Mouse (Mus musculus) liver, embryonic 15.5 days (tissue): ENCODE results near the gene Epas1. TPM values are rescaled to one million over a fixed set of nuclear protein-coding genes. Genes with fewer than 3 reads are reported as not detected.

Source experiments
- ATAC-seq: fragments of 200-750 bp; cut with Nextera tagmentation; 2 replicates; pipeline ENCODE4 v1.8.0; 2017; ENCODE audit warnings: moderate number of reproducible peaks, mild to moderate bottlenecking, moderate library complexity; ENCODE audit not compliant: insufficient read depth
- H3K27ac ChIP-seq: fragments of 300-500 bp; sonication (generic); replicated peaks from 2 replicates; pipeline ENCODE4 v1.5.1; 2015; ENCODE audit warnings: mild to moderate bottlenecking, inconsistent platforms
- H3K27me3 ChIP-seq: fragments of 300-500 bp; sonication (generic); 2 replicates; pipeline ENCODE4 v1.6.1; 2015; ENCODE audit warnings: mild to moderate bottlenecking, inconsistent platforms
- H3K36me3 ChIP-seq: fragments of 300-500 bp; sonication (generic); replicated peaks from 2 replicates; pipeline ENCODE4 v1.6.1; 2015; ENCODE audit warnings: moderate library complexity, mild to moderate bottlenecking, inconsistent platforms
- H3K4me1 ChIP-seq: fragments of 300-500 bp; sonication (generic); replicated peaks from 2 replicates; pipeline ENCODE4 v1.6.1; 2015; ENCODE audit warnings: inconsistent platforms
- H3K4me2 ChIP-seq: fragments of 300-500 bp; sonication (generic); 2 replicates; pipeline ENCODE4 v1.6.1; 2015; ENCODE audit warnings: moderate library complexity, mild to moderate bottlenecking, inconsistent platforms
- H3K4me3 ChIP-seq: fragments of 300-500 bp; sonication (generic); replicated peaks from 2 replicates; pipeline ENCODE4 v1.5.1; 2015; ENCODE audit warnings: mild to moderate bottlenecking, inconsistent platforms
- H3K9ac ChIP-seq: fragments of 300-500 bp; sonication (generic); 2 replicates; pipeline ENCODE4 v1.6.1; 2015; ENCODE audit warnings: moderate library complexity, mild to moderate bottlenecking, inconsistent platforms
- H3K9me3 ChIP-seq: fragments of 300-500 bp; sonication (generic); replicated peaks from 2 replicates; pipeline ENCODE4 v1.6.1; 2016; ENCODE audit warnings: inconsistent platforms
- WGBS: fragments of 180-500 bp; shearing (Covaris S2); methylation state at CpG from one replicate; pipeline ENCODE4 v1.1.7; 2015; ENCODE audit warnings: mixed read lengths; ENCODE audit not compliant: insufficient replicate concordance; 5-methylcytosine and 5-hydroxymethylcytosine counted together
- polyA plus RNA-seq: library from polyadenylated mRNA; unstranded; fragments of >200 nt; fragmentation: Nextera tagmentation; extraction: Ambion mirVana; gene quantifications from 2 replicates; pipeline ENCODE4 v1.2.1, GENCODE M21; 2015

Gene Epas1
- polyA plus RNA-seq, 1 experiment from 2014 or later: 2.6 TPM

- Histone ChIP-seq H3K9ac (no peak overlapping the region), H3K27me3 (no peaks in the 10 kb centered on the region)
- 33% methylated on average over 6 of the region's 6 CpGs for WGBS
Observed at GRCm38 (mm10) chr17:86788316-86788715, 34.8 kb downstream of the Epas1 start.

GRCm38 (mm10) chr17:86791925-86792324, 38.4 kb downstream of the Epas1 start:
- Histone ChIP-seq H3K27me3 (no peaks in the 10 kb centered on the region), H3K4me2 (no peak overlapping the region), H3K36me3 (no peaks in the 10 kb centered on the region), H3K9me3 (no peaks in the 10 kb centered on the region), H3K4me3 (no peak overlapping the region), H3K27ac (no peak overlapping the region), H3K4me1 (no peaks in the 10 kb centered on the region), H3K9ac (no peak overlapping the region)
- 78% methylated on average over 8 of the region's 8 CpGs for WGBS
- no peak for ATAC-seq

More at GRCm38 (mm10) chr17:86788316-86788715, 34.8 kb downstream of the Epas1 start:
- no peaks in the 10 kb centered on the region for H3K36me3 ChIP-seq
- H3K27ac ChIP-seq: no peak overlapping the region
- H3K4me2 ChIP-seq: no peak overlapping the region
- ATAC-seq: no peak
- no peak overlapping the region for H3K4me3 ChIP-seq
- peaks cover 2% of the 10 kb centered on the region; the same call in 1 of the 2 replicates for H3K4me1 ChIP-seq
- no peaks in the 10 kb centered on the region for H3K9me3 ChIP-seq

- Histone ChIP-seq H3K4me2 (no peak overlapping the region), H3K4me3 (no peak overlapping the region), H3K4me1 (peaks cover 7% of the 10 kb centered on the region; the same call in 1 of the 2 replicates), H3K27me3 (no peaks in the 10 kb centered on the region), H3K27ac (no peak overlapping the region), H3K36me3 (no peaks in the 10 kb centered on the region), H3K9me3 (no peaks in the 10 kb centered on the region), H3K9ac (no peak overlapping the region)
- 67% methylated on average over 5 of the region's 5 CpGs for WGBS
- no peak for ATAC-seq
Observed at GRCm38 (mm10) chr17:86795773-86796172, 42.3 kb downstream of the Epas1 start.

GRCm38 (mm10) chr17:86797031-86797430, 43.5 kb downstream of the Epas1 start:
- ATAC-seq: no peak

GRCm38 (mm10) chr17:86798460-86798859, 45.0 kb downstream of the Epas1 start:
- Histone ChIP-seq H3K27ac (no peak overlapping the region), H3K4me3 (no peak overlapping the region), H3K4me1 (peaks cover 9% of the 10 kb centered on the region; the same call in 1 of the 2 replicates), H3K9ac (no peak overlapping the region), H3K9me3 (no peaks in the 10 kb centered on the region), H3K27me3 (no peaks in the 10 kb centered on the region), H3K36me3 (no peaks in the 10 kb centered on the region), H3K4me2 (no peak overlapping the region)
- WGBS: 31% methylated on average over 8 of the region's 8 CpGs
- ATAC-seq: no peak

More at GRCm38 (mm10) chr17:86797031-86797430, 43.5 kb downstream of the Epas1 start:
- 82% methylated on average over 13 of the region's 13 CpGs for WGBS
- Histone ChIP-seq H3K27ac (no peak overlapping the region), H3K9ac (no peak overlapping the region), H3K4me1 (peaks cover 7% of the 10 kb centered on the region; the same call in 1 of the 2 replicates), H3K4me3 (no peak overlapping the region), H3K9me3 (no peaks in the 10 kb centered on the region), H3K36me3 (no peaks in the 10 kb centered on the region), H3K4me2 (no peak overlapping the region), H3K27me3 (no peaks in the 10 kb centered on the region)

- ATAC-seq: no peak
- H3K9me3 ChIP-seq: no peaks in the 10 kb centered on the region
- peaks cover 9% of the 10 kb centered on the region; the same call in 1 of the 2 replicates for H3K4me1 ChIP-seq
- no peaks in the 10 kb centered on the region for H3K27me3 ChIP-seq
- no peaks in the 10 kb centered on the region for H3K36me3 ChIP-seq
- WGBS: 30% methylated on average over 11 of the region's 11 CpGs
- H3K4me2 ChIP-seq: no peak overlapping the region
- H3K27ac ChIP-seq: no peak overlapping the region
- H3K9ac ChIP-seq: no peak overlapping the region
- H3K4me3 ChIP-seq: no peak overlapping the region
Observed at GRCm38 (mm10) chr17:86798951-86799350, 45.5 kb downstream of the Epas1 start.

- 28% methylated on average over 12 of the region's 12 CpGs for WGBS
- no peaks in the 10 kb centered on the region for H3K27me3 ChIP-seq
- no peaks in the 10 kb centered on the region for H3K36me3 ChIP-seq
- H3K9me3 ChIP-seq: no peaks in the 10 kb centered on the region
- no peak for ATAC-seq
- no peak overlapping the region for H3K4me2 ChIP-seq
- no peak overlapping the region for H3K27ac ChIP-seq
- H3K9ac ChIP-seq: no peak overlapping the region
- peaks cover 9% of the 10 kb centered on the region; the same call in 1 of the 2 replicates for H3K4me1 ChIP-seq
- no peak overlapping the region for H3K4me3 ChIP-seq
Observed at GRCm38 (mm10) chr17:86800535-86800934, 47.0 kb downstream of the Epas1 start.

- Histone ChIP-seq H3K27me3 (no peaks in the 10 kb centered on the region), H3K9ac (no peak overlapping the region), H3K9me3 (no peaks in the 10 kb centered on the region), H3K4me1 (peaks cover 9% of the 10 kb centered on the region; the same call in 1 of the 2 replicates), H3K36me3 (no peaks in the 10 kb centered on the region), H3K4me2 (no peak overlapping the region), H3K4me3 (no peak overlapping the region), H3K27ac (no peak overlapping the region)
- 54% methylated on average over 11 of the region's 11 CpGs for WGBS
- no peak for ATAC-seq
Observed at GRCm38 (mm10) chr17:86801213-86801815, 47.8 kb downstream of the Epas1 start.

- no peaks in the 10 kb centered on the region for H3K36me3 ChIP-seq
- no peaks in the 10 kb centered on the region for H3K27me3 ChIP-seq
- H3K27ac ChIP-seq: no peak overlapping the region
- 27% methylated on average over 9 of the region's 9 CpGs for WGBS
- H3K9ac ChIP-seq: no peak overlapping the region
- no peaks in the 10 kb centered on the region for H3K9me3 ChIP-seq
- ATAC-seq: no peak
- peaks cover 9% of the 10 kb centered on the region; the same call in 1 of the 2 replicates for H3K4me1 ChIP-seq
- no peak overlapping the region for H3K4me2 ChIP-seq
- no peak overlapping the region for H3K4me3 ChIP-seq
Observed at GRCm38 (mm10) chr17:86801876-86802275, 48.4 kb downstream of the Epas1 start.

- Histone ChIP-seq H3K4me3 (no peak overlapping the region), H3K27ac (no peak overlapping the region), H3K9me3 (no peaks in the 10 kb centered on the region), H3K4me2 (no peak overlapping the region), H3K9ac (no peak overlapping the region), H3K27me3 (no peaks in the 10 kb centered on the region), H3K36me3 (no peaks in the 10 kb centered on the region), H3K4me1 (peaks cover 9% of the 10 kb centered on the region; the same call in 1 of the 2 replicates)
- no peak for ATAC-seq
- WGBS: 44% methylated on average over 9 of the region's 9 CpGs
Observed at GRCm38 (mm10) chr17:86802351-86802985, 49.0 kb downstream of the Epas1 start.

GRCm38 (mm10) chr17:86803147-86803546, 49.6 kb downstream of the Epas1 start:
- WGBS: 65% methylated on average over 10 of the region's 10 CpGs
- Histone ChIP-seq H3K4me2 (no peak overlapping the region), H3K9ac (no peak overlapping the region), H3K27ac (no peak overlapping the region), H3K4me1 (peaks cover 9% of the 10 kb centered on the region; the same call in 1 of the 2 replicates), H3K9me3 (no peaks in the 10 kb centered on the region), H3K27me3 (no peaks in the 10 kb centered on the region), H3K36me3 (no peaks in the 10 kb centered on the region), H3K4me3 (no peak overlapping the region)
- no peak for ATAC-seq
